Mouse (Mus musculus) limb, embryonic 13.5 days (tissue): ENCODE results near the gene Nenf. TPM values are rescaled to one million over a fixed set of nuclear protein-coding genes. Genes with fewer than 3 reads are reported as not detected.

Experiments used
- ATAC-seq: fragments of 200-750 bp; cut with Nextera tagmentation; 2 replicates; pipeline ENCODE4 v1.8.0; 2017; ENCODE audit warnings: low read depth, moderate number of reproducible peaks, moderate TSS enrichment; ENCODE audit not compliant: low FRiP score
- H3K27ac ChIP-seq: fragments of 300-500 bp; sonication (generic); 2 replicates; pipeline ENCODE4 v1.5.1; 2015; ENCODE audit warnings: inconsistent platforms, mild to moderate bottlenecking, moderate library complexity
- H3K27me3 ChIP-seq: fragments of 300-500 bp; sonication (generic); 2 replicates; pipeline ENCODE4 v1.6.1; 2015; ENCODE audit warnings: mild to moderate bottlenecking, inconsistent platforms
- H3K36me3 ChIP-seq: fragments of 300-500 bp; sonication (generic); 2 replicates; pipeline ENCODE4 v1.6.1; 2015; ENCODE audit warnings: inconsistent platforms, mild to moderate bottlenecking, moderate library complexity
- H3K4me1 ChIP-seq: fragments of 300-500 bp; sonication (generic); 2 replicates; pipeline ENCODE4 v1.6.1; 2015; ENCODE audit warnings: inconsistent platforms
- H3K4me2 ChIP-seq: fragments of 300-500 bp; sonication (generic); replicated peaks from 2 replicates; pipeline ENCODE4 v1.6.1; 2015; ENCODE audit warnings: inconsistent platforms, mild to moderate bottlenecking, moderate library complexity
- H3K4me3 ChIP-seq: fragments of 300-500 bp; sonication (generic); 2 replicates; pipeline ENCODE4 v1.5.1; 2015; ENCODE audit warnings: moderate library complexity, mild to moderate bottlenecking, inconsistent platforms
- H3K9ac ChIP-seq: fragments of 300-500 bp; sonication (generic); 2 replicates; pipeline ENCODE4 v1.6.1; 2015; ENCODE audit warnings: mild to moderate bottlenecking, inconsistent platforms
- H3K9me3 ChIP-seq: fragments of 300-500 bp; sonication (generic); 2 replicates; pipeline ENCODE4 v1.6.1; 2016; ENCODE audit warnings: inconsistent platforms
- WGBS: fragments of 180-500 bp; shearing (Covaris S2); methylation state at CpG from one replicate; pipeline ENCODE4 v1.1.7; 2015; 5-methylcytosine and 5-hydroxymethylcytosine counted together
- polyA plus RNA-seq: library from polyadenylated mRNA; unstranded; fragments of >200 nt; fragmentation: Nextera tagmentation; extraction: Ambion mirVana; gene quantifications from 2 replicates; pipeline ENCODE4 v1.2.1, GENCODE M21; 2015

The Nenf gene
- polyA plus RNA-seq, 1 experiment from 2014 or later, result 96.0 TPM

- ATAC-seq, result no peak
- no peaks in the 10 kb centered on the region for H3K27me3 ChIP-seq
- 0 out of 2 replicates have a peak, but pooled peaks cover 3% of the 10 kb centered on the region for H3K9me3 ChIP-seq
- H3K4me1 ChIP-seq, result no peaks in the 10 kb centered on the region
- H3K36me3 ChIP-seq, result peaks cover 85% of the 10 kb centered on the region
- 83% methylated on average over 4 of the region's 4 CpGs for WGBS
- no peak overlapping the region for H3K4me3 ChIP-seq
- H3K27ac ChIP-seq, result no peak overlapping the region
- H3K4me2 ChIP-seq, result no peak overlapping the region
- no peak overlapping the region for H3K9ac ChIP-seq
Measured at GRCm38 (mm10) chr1:191340530-191340929, 22.5 kb upstream of the Nenf start.

- no peak overlapping the region for H3K9ac ChIP-seq
Measured at GRCm38 (mm10) chr1:191339876-191340275, 21.9 kb upstream of the Nenf start.

GRCm38 (mm10) chr1:191334500-191334899 is 16.5 kb upstream of the Nenf start:
- no peaks in the 10 kb centered on the region for H3K27me3 ChIP-seq
- H3K27ac ChIP-seq, result no peak overlapping the region
- H3K4me2 ChIP-seq, result no peak overlapping the region
- no peak overlapping the region for H3K9ac ChIP-seq
- no peaks in the 10 kb centered on the region for H3K4me1 ChIP-seq
- peaks cover 57% of the 10 kb centered on the region for H3K36me3 ChIP-seq
- WGBS, result 86% methylated on average over 5 of the region's 5 CpGs
- ATAC-seq, result no peak
- no peak overlapping the region for H3K4me3 ChIP-seq
- 0 out of 2 replicates have a peak, but pooled peaks cover 3% of the 10 kb centered on the region for H3K9me3 ChIP-seq

More at GRCm38 (mm10) chr1:191339876-191340275, 21.9 kb upstream of the Nenf start:
- ATAC-seq, result no peak
- Histone ChIP-seq H3K4me2 (no peak overlapping the region), H3K27ac (no peak overlapping the region), H3K27me3 (no peaks in the 10 kb centered on the region), H3K9me3 (0 out of 2 replicates have a peak, but pooled peaks cover 3% of the 10 kb centered on the region), H3K4me1 (no peaks in the 10 kb centered on the region), H3K36me3 (peaks cover 79% of the 10 kb centered on the region), H3K4me3 (no peak overlapping the region)
- WGBS, result 87% methylated on average over 2 of the region's 2 CpGs

- peaks cover 29% of the 10 kb centered on the region for H3K36me3 ChIP-seq
- H3K9ac ChIP-seq, result no peak overlapping the region
- ATAC-seq, result no peak
- 83% methylated on average over 4 of the region's 4 CpGs for WGBS
- H3K4me1 ChIP-seq, result peaks cover 21% of the 10 kb centered on the region
- H3K27me3 ChIP-seq, result no peaks in the 10 kb centered on the region
- no peak overlapping the region for H3K4me3 ChIP-seq
- H3K27ac ChIP-seq, result no peak overlapping the region
- no peak overlapping the region for H3K4me2 ChIP-seq
- no peaks in the 10 kb centered on the region for H3K9me3 ChIP-seq
Measured at GRCm38 (mm10) chr1:191330356-191330755, 12.4 kb upstream of the Nenf start.

GRCm38 (mm10) chr1:191328019-191328441 is 10.0 kb upstream of the Nenf start:
- H3K36me3 ChIP-seq, result peaks cover 18% of the 10 kb centered on the region
- no peak overlapping the region for H3K4me3 ChIP-seq
- H3K27ac ChIP-seq, result no peak overlapping the region
- H3K9me3 ChIP-seq, result no peaks in the 10 kb centered on the region
- 75% methylated on average over 8 of the region's 8 CpGs for WGBS
- peaks cover 21% of the 10 kb centered on the region for H3K4me1 ChIP-seq
- no peak overlapping the region for H3K9ac ChIP-seq
- no peaks in the 10 kb centered on the region for H3K27me3 ChIP-seq
- ATAC-seq, result no peak
- no peak overlapping the region; the same call in 1 of the 2 replicates for H3K4me2 ChIP-seq

GRCm38 (mm10) chr1:191327258-191327657 is 9.3 kb upstream of the Nenf start:
- no peaks in the 10 kb centered on the region for H3K9me3 ChIP-seq
- H3K4me2 ChIP-seq, result peak overlapping the region; percentile 89
- no peaks in the 10 kb centered on the region for H3K27me3 ChIP-seq
- peak overlapping the region; percentile 81 for H3K9ac ChIP-seq
- H3K27ac ChIP-seq, result no peak overlapping the region
- H3K36me3 ChIP-seq, result 0 out of 2 replicates have a peak, but pooled peaks cover 11% of the 10 kb centered on the region
- peak overlapping the region; percentile 73 for H3K4me3 ChIP-seq
- ATAC-seq, result no peak
- H3K4me1 ChIP-seq, result peaks cover 21% of the 10 kb centered on the region
- WGBS, result 78% methylated on average over 8 of the region's 8 CpGs

- Histone ChIP-seq H3K36me3 (0 out of 2 replicates have a peak, but pooled peaks cover 5% of the 10 kb centered on the region), H3K4me2 (peak overlapping the region; percentile 89), H3K27ac (no peak overlapping the region), H3K4me3 (peak overlapping the region; percentile 73), H3K9me3 (no peaks in the 10 kb centered on the region), H3K27me3 (no peaks in the 10 kb centered on the region), H3K4me1 (peaks cover 21% of the 10 kb centered on the region), H3K9ac (peak overlapping the region; percentile 81)
- whole genome bisulfite sequencing, result 1% methylated on average over 33 of the region's 35 CpGs
- ATAC-seq, result peak; percentile 54
Measured at GRCm38 (mm10) chr1:191326233-191326882, 8.4 kb upstream of the Nenf start.

GRCm38 (mm10) chr1:191325726-191326232 is 7.8 kb upstream of the Nenf start, which contains the start of gene Tmem206:
Gene Tmem206 (plus strand): TSS chr1:191325912.
- Histone ChIP-seq H3K36me3 (0 out of 2 replicates have a peak, but pooled peaks cover 1% of the 10 kb centered on the region), H3K27ac (no peak within 1 kb of the TSS), H3K4me3 (peak within 1 kb of the TSS; percentile 73), H3K4me2 (peak within 1 kb of the TSS; percentile 89), H3K4me1 (peaks cover 21% of the 10 kb centered on the region), H3K27me3 (no peaks in the 10 kb centered on the region), H3K9ac (peak within 1 kb of the TSS; percentile 81), H3K9me3 (no peaks in the 10 kb centered on the region)
- WGBS, result under 1% methylated on average over 42 of the region's 42 CpGs
- ATAC-seq, result peak; percentile 94

GRCm38 (mm10) chr1:191324733-191325590 is 7.0 kb upstream of the Nenf start:
- H3K27ac ChIP-seq, result no peak overlapping the region
- H3K4me1 ChIP-seq, result peaks cover 21% of the 10 kb centered on the region
- H3K9ac ChIP-seq, result no peak overlapping the region
- H3K27me3 ChIP-seq, result no peaks in the 10 kb centered on the region
- H3K4me3 ChIP-seq, result peak overlapping the region; percentile 73; the same call in 1 of the 2 replicates
- no peak for ATAC-seq
- 85% methylated on average over 7 of the region's 7 CpGs for WGBS
- peak overlapping the region; percentile 89 for H3K4me2 ChIP-seq
- no peaks in the 10 kb centered on the region for H3K36me3 ChIP-seq
- H3K9me3 ChIP-seq, result no peaks in the 10 kb centered on the region

- Histone ChIP-seq H3K36me3 (no peaks in the 10 kb centered on the region), H3K4me2 (no peak overlapping the region), H3K4me3 (no peak overlapping the region), H3K4me1 (peaks cover 20% of the 10 kb centered on the region), H3K9me3 (no peaks in the 10 kb centered on the region), H3K9ac (no peak overlapping the region), H3K27ac (no peak overlapping the region), H3K27me3 (no peaks in the 10 kb centered on the region)
- no peak for ATAC-seq
- 85% methylated on average over 3 of the region's 3 CpGs for WGBS
Measured at GRCm38 (mm10) chr1:191323381-191323780, 5.4 kb upstream of the Nenf start.

- H3K9ac ChIP-seq, result no peak overlapping the region
- no peaks in the 10 kb centered on the region for H3K36me3 ChIP-seq
- H3K4me2 ChIP-seq, result no peak overlapping the region
- no peak overlapping the region for H3K4me3 ChIP-seq
- ATAC-seq, result no peak
- 66% methylated on average over 5 of the region's 5 CpGs for WGBS
- H3K9me3 ChIP-seq, result no peaks in the 10 kb centered on the region
- H3K27me3 ChIP-seq, result no peaks in the 10 kb centered on the region
- no peak overlapping the region; the same call in 1 of the 2 replicates for H3K27ac ChIP-seq
- peaks cover 5% of the 10 kb centered on the region for H3K4me1 ChIP-seq
Measured at GRCm38 (mm10) chr1:191318686-191319085, 692 bp upstream of the Nenf start.

GRCm38 (mm10) chr1:191316818-191317217 is 1.2 kb downstream of the Nenf start:
- Histone ChIP-seq H3K4me1 (peaks cover 5% of the 10 kb centered on the region), H3K9ac (peak overlapping the region; percentile 93), H3K36me3 (no peaks in the 10 kb centered on the region), H3K4me3 (peak overlapping the region; percentile 71), H3K9me3 (no peaks in the 10 kb centered on the region), H3K27ac (no peak overlapping the region), H3K4me2 (peak overlapping the region; percentile 77), H3K27me3 (no peaks in the 10 kb centered on the region)
- WGBS, result 80% methylated on average over 8 of the region's 8 CpGs
- no peak for ATAC-seq
